Mouse (Mus musculus) gastrocnemius, adult 2 months (tissue): Measurements from ENCODE around the gene Rab5a. TPM values are rescaled to one million over a fixed set of nuclear protein-coding genes. Genes with fewer than 3 reads are reported as not detected.
"Not testable (repeated sequence)": the region's sequence is repeated elsewhere in the genome, so short reads cannot be mapped to it uniquely, and the experiment has no call there.

ENCODE experiments used
- DNase-seq: peaks from one replicate; pipeline ENCODE4 v3.0.0; 2022
- H3K27ac ChIP-seq: fragments of 200-600 bp; 2 replicates; pipeline ENCODE4 v1.8.1; 2022; ENCODE audit warnings: mild to moderate bottlenecking
- H3K4me3 ChIP-seq: fragments of 200-600 bp; 2 replicates; pipeline ENCODE4 v1.8.1; 2022; ENCODE audit warnings: mild to moderate bottlenecking, moderate library complexity
- CTCF ChIP-seq: fragments of 200-600 bp; IDR thresholded peaks from 2 replicates; pipeline ENCODE4 v1.8.1; 2022; ENCODE audit warnings: antibody characterized with exemption, mild to moderate bottlenecking, moderate library complexity
- intact Hi-C: fragments of 180-260 bp; cut with DNase I; formaldehyde crosslinking; loops from one replicate; pipeline ENCODE4 v1.15.1; 2025
- total RNA-seq, 2 experiments: library from RNA; stranded (reverse); gene quantifications; 2 replicates each; pipeline ENCODE4 v1.2.3; 2021

Gene Rab5a
- total RNA-seq, 2 experiments from 2014 or later = 48.0 to 52.0 TPM

DNA sequence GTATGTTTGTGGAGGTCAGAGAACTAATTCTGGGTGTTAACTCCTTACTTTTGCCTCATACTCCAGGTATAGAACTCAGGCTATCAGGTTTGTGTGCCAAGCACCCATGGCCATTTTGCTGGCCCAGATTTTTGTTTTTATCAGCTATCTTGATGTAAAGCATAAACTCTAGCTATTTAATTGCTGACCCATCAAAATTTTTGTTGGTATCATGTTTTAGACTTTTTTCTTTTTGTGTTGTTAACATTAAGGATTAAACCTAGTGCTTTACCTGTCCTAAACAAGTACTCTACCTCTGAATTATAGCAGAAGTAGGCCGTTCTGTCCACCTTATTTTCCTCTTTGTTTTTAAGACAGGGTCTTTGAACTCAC is 10.0 kb downstream of the Rab5a start:
- no peak for TF ChIP-seq CTCF
- Histone ChIP-seq H3K27ac (peak overlapping the region; percentile 6; the same call in 1 of the 2 replicates), H3K4me3 (no peak overlapping the region)
- intact Hi-C loops = no loop called here
- no peak for DNase-seq

DNA sequence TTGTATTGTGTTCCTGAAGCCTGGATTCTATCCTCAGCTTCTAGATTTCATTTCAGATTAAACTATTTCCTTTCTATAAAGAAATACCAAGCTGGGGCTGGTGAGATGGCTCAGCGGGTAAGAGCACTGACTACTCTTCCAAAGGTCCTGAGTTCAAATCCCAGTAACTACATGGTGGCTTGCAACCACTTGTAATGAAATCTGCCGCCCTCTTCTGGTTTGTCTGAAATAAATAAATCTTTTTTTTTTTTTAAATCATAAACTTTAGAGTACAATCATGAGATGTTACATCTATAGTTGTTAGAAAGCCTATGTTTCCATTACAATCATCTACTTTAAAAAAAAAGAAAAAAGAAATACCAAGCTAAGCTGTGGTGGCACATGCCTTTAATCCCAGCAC is 23.9 kb downstream of the Rab5a start:
- intact Hi-C loops = no loop called here
- Histone ChIP-seq H3K27ac (no peak overlapping the region), H3K4me3 (no peak overlapping the region)
- DNase-seq = no peak
- TF ChIP-seq CTCF = no peak

DNA sequence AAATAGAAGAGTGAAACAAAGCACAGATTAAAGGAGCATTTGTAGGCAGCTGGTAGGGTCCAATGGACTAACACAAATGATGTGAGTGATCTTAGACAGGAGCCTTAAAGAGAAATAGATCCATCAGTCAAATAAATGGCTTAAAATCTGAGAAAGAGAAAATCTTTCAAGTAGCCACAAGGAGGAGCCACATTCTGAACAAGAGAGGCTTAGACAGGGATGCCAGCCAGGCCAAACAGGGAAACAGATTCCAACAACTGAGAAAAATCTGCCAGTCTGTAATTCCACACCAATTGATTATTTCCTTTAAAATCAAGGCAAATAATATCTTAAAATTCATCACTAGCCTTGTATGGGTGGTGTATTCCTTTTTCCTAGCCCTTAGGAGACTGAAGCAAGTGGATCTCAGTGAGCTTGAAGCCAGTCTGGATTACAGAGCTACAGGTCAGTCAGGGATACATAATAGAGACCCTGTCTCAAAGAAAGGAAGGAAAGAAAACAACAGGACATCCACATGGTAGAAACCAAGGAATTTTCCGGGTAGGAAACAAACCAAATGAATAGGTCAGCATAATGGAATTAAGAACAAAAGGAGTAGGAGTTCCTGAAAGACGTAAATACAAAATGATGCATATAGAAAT is 33.4 kb downstream of the Rab5a start:
- intact Hi-C loops = loop anchor here (5.0 to 10.0 kb wide), 2 partner anchors 180 to 322 kb away; no protein-coding TSS in a partner anchor
- DNase-seq = peak; percentile 28
- TF ChIP-seq CTCF = peak; percentile 59
- Histone ChIP-seq H3K27ac (no peak overlapping the region), H3K4me3 (no peak overlapping the region)

DNA sequence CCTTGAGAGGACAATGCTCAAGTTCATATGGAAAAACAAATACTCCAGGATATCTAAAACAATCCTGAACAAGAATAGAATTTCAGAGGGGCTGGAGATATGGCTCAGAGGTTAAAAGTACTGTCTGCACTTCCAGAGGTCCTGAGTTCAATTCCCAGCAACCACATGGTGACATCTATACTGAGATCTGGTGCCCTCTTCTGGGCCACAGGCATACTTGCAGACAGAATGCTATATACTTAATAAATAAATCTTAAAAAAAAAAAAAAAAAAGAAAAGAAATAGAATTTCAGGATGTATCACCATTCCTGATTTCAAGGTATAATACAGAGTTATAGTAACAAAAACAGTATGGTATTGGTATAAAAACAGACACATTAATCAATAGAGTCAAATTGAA is 40.3 kb downstream of the Rab5a start:
- H3K4me3 ChIP-seq = no peak overlapping the region

DNA sequence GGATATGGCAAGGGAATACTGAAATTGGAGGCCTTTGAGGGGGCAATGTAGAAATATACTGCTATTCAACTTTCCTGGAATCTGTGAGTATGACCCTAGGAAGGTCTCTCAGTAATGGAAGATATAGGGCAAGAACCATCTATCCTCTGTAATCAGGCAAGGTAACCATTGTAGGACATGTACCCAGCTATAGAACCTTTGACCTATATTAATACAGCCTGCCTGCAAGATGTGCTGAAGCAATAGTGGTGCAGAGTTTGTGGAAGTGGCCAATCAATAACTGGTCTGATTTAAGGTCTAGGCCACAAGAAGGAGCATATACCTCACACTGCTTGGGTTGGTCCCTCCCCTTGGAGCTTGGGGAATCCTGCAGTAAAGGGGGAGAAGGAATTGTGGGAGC is 41.5 kb downstream of the Rab5a start:
- Histone ChIP-seq H3K27ac (no peak overlapping the region), H3K4me3 (no peak overlapping the region)
- intact Hi-C loops = no loop called here
- DNase-seq = no peak
- TF ChIP-seq CTCF = no peak

More for the DNA sequence above, 40.3 kb downstream of the Rab5a start:
- no peak for DNase-seq
- peak; percentile 21; the same call in 1 of the 2 replicates for TF ChIP-seq CTCF
- H3K27ac ChIP-seq = no peak overlapping the region
- intact Hi-C loops = loop anchor here (10.0 kb wide), 1 partner anchor 315 kb away; no protein-coding TSS in a partner anchor

DNA sequence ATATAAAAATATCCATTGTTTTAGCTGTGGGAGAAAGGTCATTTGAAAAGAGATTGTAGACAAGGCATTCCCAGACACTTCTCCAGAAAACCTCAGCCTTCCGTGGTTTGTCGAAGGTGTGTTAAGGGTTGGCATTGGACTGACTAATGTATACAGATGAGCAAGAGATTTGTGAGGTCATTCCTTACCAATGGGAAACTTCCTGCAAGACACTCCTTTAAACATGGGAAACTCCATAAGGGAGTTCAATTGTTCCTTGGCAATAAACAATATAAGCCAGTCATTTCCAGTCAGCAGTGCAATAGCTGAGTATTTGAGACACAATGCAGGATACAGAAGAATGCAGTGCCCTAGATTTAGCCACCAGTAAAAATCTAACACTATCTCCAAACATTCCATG is 49.0 kb downstream of the Rab5a start:
- no peak overlapping the region for H3K4me3 ChIP-seq
- TF ChIP-seq CTCF = no peak
- DNase-seq = no peak
- H3K27ac ChIP-seq = no peak overlapping the region
- intact Hi-C loops = no loop called here

DNA sequence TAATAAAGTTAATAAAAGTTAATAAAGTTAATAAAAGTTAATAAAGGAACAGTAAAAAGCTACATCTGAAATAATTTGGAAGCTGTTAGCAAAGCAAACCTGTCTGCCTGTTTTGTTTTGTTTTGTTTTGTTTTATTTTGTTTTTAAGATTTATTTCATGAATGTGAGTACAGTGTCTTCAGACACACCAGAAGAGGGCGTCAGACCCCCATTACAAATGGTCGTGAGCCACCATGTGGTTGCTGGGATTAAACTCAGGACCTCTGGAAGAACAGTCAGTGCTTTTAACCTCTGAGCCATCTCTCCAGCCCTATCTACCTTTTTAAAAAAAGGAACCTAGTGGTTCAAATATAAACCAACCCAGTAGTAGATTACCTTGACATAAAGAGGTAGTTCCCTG is 52.1 kb downstream of the Rab5a start:
- Histone ChIP-seq H3K4me3 (no peak overlapping the region), H3K27ac (no peak overlapping the region)
- intact Hi-C loops = no loop called here
- DNase-seq = peak; percentile 30
- peak; percentile 58 for TF ChIP-seq CTCF

DNA sequence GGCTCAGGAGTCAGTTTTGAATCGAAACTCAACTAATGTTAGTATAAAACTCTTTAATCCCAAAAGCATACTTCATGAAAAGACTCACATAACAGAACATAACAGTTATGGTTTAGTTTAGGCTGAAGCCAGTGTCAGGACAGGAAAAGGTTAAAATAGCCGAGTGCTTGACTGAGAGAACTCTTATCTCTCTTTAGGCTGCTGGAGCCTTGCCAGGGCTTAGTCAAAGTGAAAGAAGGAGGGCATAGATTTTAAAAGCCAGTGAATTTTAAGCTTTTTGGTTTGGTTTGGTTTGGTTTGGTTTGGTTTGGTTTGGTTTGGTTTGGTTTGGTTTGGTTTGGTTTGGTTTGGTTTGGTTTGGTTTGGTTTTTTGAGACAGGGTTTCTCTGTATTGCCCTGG is 53.4 kb downstream of the Rab5a start:
- Histone ChIP-seq H3K27ac (no peak overlapping the region), H3K4me3 (no peak overlapping the region)
- no peak for DNase-seq
- intact Hi-C loops = no loop called here
- TF ChIP-seq CTCF = no peak

DNA sequence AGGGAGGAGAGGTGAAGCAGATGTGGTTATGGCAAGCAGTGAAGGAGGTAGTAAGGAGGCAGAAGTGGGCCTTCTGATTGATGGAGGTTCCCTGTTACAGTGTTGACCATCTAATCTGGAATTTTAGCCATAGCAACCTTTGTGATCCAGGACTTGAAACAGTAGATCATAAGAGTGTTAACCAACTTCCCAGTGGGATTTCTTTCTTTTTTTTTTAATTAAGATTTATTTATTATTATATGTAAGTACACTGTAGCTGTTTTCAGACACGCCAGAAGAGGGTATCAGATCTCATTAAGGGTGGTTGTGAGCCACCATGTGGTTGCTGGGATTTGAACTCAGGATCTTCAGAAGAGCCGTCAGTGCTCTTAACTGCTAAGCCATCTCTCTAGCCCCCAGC is 60.3 kb downstream of the Rab5a start, which contains the start of gene Pp2d1:
Gene Pp2d1 (minus strand): TSS at position 101 of the 400 bp plus-strand sequence.
- H3K27ac ChIP-seq, DNase-seq, H3K4me3 ChIP-seq, intact Hi-C loops: not testable (repeated sequence)

DNA sequence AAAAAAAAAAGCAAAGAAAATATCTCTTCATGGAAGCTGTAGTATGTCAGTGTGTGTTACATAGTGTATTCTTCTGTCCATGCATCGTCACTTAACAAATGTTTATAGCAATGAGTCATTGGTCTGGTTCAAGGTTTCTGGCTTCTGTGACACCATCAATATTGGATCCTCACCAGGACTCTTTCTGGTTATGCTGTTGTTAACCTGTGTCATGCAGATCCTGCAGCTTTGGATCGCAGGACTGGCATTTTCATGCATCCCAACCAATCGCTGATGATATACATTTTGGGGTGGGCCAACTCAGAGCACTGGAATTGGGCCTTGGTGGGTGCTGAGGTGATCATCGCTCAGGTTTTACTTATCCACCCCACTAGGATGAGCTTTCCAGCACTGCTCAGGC is 63.5 kb downstream of the Rab5a start:
- DNase-seq = no peak
- no peak overlapping the region for H3K27ac ChIP-seq
- no peak for TF ChIP-seq CTCF

DNA sequence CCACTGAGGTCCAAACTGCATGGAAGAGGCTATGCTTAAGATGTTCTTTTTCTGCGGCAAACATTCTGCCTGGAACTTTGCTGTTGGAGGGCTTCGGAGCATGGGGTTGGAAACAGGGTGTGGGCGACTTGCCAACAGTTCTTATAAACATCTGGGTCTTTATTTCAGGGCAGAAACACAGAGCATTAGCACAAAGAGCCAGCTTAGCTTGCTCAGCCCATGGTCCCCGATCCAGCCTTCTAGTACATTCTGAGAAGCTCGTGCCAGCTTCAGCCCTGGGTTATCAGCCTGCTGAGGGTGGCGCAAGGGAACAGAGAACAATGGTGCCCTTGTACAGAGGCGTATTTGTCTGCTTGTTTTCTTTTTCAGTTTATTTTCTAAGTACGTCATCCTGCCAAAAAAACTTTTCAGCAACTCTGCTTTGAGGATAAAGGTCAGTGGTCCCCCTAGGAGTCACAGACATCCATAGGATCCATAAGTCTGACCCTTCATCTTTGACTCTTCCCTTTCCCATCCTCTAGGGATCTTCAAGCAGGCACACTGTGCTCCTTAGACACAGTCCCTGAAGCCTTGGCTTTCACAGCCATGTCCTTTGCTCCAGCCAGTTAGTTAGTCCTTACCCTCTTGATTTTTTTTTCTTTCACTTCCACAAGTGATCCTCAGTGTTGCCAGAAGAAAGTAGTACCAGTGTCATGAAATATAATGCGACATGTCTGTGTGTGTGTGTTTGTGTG is 64.7 kb downstream of the Rab5a start:
- peak overlapping the region; percentile 16; the same call in 1 of the 2 replicates for H3K27ac ChIP-seq
- TF ChIP-seq CTCF = no peak
- intact Hi-C loops = no loop called here

More for the DNA sequence above, 63.5 kb downstream of the Rab5a start:
- intact Hi-C loops = no loop called here
- no peak overlapping the region for H3K4me3 ChIP-seq

DNA sequence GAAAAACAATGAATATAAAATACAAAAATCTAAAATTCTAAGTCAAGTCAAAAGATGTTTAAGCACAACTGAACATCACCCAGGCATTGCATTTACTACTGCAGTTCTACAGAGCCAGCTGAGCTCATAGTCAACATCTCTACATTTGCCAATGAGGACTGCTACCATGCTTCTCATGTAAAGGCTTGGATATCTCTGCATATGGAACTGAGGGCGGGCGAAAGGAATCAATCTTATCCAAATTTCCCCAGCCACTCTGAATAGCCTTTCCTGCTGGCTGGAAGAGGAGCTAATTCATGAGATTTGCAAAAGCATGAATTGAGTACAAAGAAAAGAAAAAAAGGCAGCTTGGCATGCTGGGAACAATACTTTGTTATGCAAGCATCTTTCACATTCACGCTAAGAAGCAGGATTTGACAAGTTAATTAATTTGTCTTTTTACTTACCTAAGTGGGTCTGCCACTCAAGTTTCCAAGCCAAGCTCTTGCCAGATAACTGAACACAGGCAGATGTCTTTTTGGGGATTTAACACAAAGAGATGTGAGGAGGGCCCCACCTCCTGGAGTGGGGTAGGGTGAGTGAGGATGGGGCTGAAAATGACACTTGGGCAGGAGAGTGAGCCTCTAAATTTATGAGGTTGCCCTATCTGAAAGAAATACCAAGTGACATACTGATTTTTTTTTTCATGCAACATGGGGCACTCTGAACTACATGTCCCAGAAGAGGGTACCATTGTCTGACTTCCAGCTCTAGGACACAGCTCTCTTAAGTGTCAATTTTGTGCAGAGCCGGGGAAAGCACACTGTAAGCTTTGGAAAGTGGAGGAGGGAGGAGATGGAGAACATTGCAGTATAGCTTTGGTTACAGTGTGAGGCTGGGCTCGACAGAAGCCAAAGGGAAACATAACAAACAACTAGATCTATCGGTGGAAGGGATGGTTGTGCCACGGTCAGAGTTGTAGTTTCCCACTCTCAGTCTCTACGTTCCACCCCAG is 72.6 kb downstream of the Rab5a start:
- no peak for TF ChIP-seq CTCF
- DNase-seq = no peak
- Histone ChIP-seq H3K27ac (no peak overlapping the region), H3K4me3 (no peak overlapping the region)
- intact Hi-C loops = no loop called here

More for the DNA sequence above, 64.7 kb downstream of the Rab5a start:
- no peak overlapping the region for H3K4me3 ChIP-seq
- DNase-seq = peak; percentile 17
